ENCODE assay signal across 8 mouse cellular contexts in the genomic region with DNA sequence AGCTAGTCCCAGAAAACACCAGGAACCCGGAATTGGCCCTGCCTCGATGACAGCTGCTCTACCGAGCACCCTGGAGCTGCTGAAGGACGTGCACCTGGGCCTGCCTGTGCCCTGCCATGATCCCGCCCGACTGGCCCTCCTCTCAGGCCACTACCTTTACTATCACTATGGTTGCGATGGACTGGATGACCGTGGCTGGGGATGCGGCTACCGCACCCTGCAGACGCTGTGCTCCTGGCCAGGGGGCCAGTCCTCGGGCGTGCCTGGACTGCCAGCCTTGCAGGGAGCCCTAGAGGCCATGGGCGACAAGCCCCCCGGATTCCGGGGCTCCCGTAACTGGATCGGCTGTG. TPM values are rescaled to one million over a fixed set of nuclear protein-coding genes. Genes with fewer than 3 reads are reported as not detected.
DNase-seq lines count a peak whose midpoint lies in the region; ATAC-seq and TF ChIP-seq lines count a peak whose summit lies in the region.

No protein-coding gene starts in this region.

- peaks cover 35% of the 10 kb centered on the region for H3K36me3 ChIP-seq in heart, embryonic 11.5 days (ENCODE audit: control insufficient read depth, insufficient read depth, low read length)
- H3K36me3 ChIP-seq in ES-E14 (ENCODE audit: control insufficient read depth, insufficient read depth, low read length, poor library complexity, severe bottlenecking), result peaks cover 51% of the 10 kb centered on the region
- peaks cover 47% of the 10 kb centered on the region for H3K36me3 ChIP-seq in heart, postnatal 0 days (replicated peaks; ENCODE audit: control insufficient read depth, insufficient read depth, low read length)
- peaks cover 44% of the 10 kb centered on the region for H3K36me3 ChIP-seq in macrophage (ENCODE audit: inconsistent target)

- DNase-seq in heart, adult 9 months (ENCODE audit: low spot score in 2 of 2), result no peak
- no peak for DNase-seq in ES-E14 (ENCODE audit: low read depth, low spot score)
- DNase-seq in heart, postnatal 0 days (ENCODE audit: low spot score), result no peak
- DNase-seq in urinary bladder, postnatal 4 days (ENCODE audit: low spot score in 2 of 2), result no peak
- no peak for DNase-seq in layer of hippocampus, postnatal 14 days (ENCODE audit: low spot score in 2 of 2)
- DNase-seq in left cerebral cortex, postnatal 36 days (ENCODE audit: low spot score in 2 of 2), result no peak

- peak overlapping the region; percentile 96 for H3K4me2 ChIP-seq in heart, embryonic 11.5 days
- peak overlapping the region; percentile 96 for H3K4me2 ChIP-seq in heart, postnatal 0 days (ENCODE audit: low read depth, low read length)

- peak overlapping the region; percentile 79 for H3K9ac ChIP-seq in heart, embryonic 11.5 days (ENCODE audit: low read depth, low read length)
- H3K9ac ChIP-seq in ES-E14 (ENCODE audit: insufficient read depth, low read depth, low read length, poor library complexity, severe bottlenecking), result peak overlapping the region; percentile 91
- peak overlapping the region; percentile 54 for H3K9ac ChIP-seq in heart, postnatal 0 days (replicated peaks; ENCODE audit: low read depth, low read length)

- in situ Hi-C loops in ES-E14 (cut with MboI; ENCODE audit: low sequenced_read_pairs in 2 of 2, unreplicated experiment in 2 of 2), result no loop called here

- peak; percentile 35; the same call in 1 of the 2 replicates for ATAC-seq in heart, embryonic 11.5 days (replicated peaks; ENCODE audit: insufficient number of reproducible peaks, low FRiP score, low TSS enrichment)
- ATAC-seq in heart, postnatal 0 days (ENCODE audit: insufficient read depth, low read depth), result peak; percentile 40

- no peak for TF ChIP-seq CTCF in heart, postnatal 0 days (IDR thresholded peaks at IDR 0.05; ENCODE audit: low read depth)

- peaks cover 11% of the 10 kb centered on the region for H3K4me1 ChIP-seq in heart, embryonic 11.5 days (ENCODE audit: control insufficient read depth, insufficient read depth, low read length)
- peaks cover 0 to 9% of the 10 kb centered on the region in 2 experiments; a peak in 1 of 4 replicates for H3K4me1 ChIP-seq in ES-E14 (ENCODE audit: control insufficient read depth in 2 of 2, insufficient read depth in 2 of 2, low read length in 2 of 2, poor library complexity in 1 of 2)
- H3K4me1 ChIP-seq in heart, postnatal 0 days (ENCODE audit: control insufficient read depth, insufficient read depth), result peaks cover 18% of the 10 kb centered on the region

- peak overlapping the region; percentile 51 for H3K4me3 ChIP-seq in heart, embryonic 11.5 days (ENCODE audit: low read depth, low read length)
- H3K4me3 ChIP-seq in ES-E14 (ENCODE audit: insufficient read depth in 1 of 2, low read depth in 1 of 2, low read length in 2 of 2, poor library complexity in 1 of 2, severe bottlenecking in 1 of 2), result peak overlapping the region; percentile 70 to 86
- peak overlapping the region; percentile 61 for H3K4me3 ChIP-seq in heart, postnatal 0 days (ENCODE audit: low read depth, low read length)
- peak overlapping the region; percentile 58 for H3K4me3 ChIP-seq in macrophage (ENCODE audit: inconsistent target)

- peaks cover 23% of the 10 kb centered on the region for H3K27me3 ChIP-seq in heart, embryonic 11.5 days (ENCODE audit: control insufficient read depth, insufficient read depth, low read length)
- H3K27me3 ChIP-seq in heart, postnatal 0 days (ENCODE audit: control insufficient read depth, insufficient read depth, low read length), result peaks cover 18% of the 10 kb centered on the region

- H3K9me3 ChIP-seq in heart, embryonic 11.5 days (replicated peaks; ENCODE audit: control insufficient read depth, low read length), result no peaks in the 10 kb centered on the region
- no peaks in the 10 kb centered on the region for H3K9me3 ChIP-seq in ES-E14 (ENCODE audit: control insufficient read depth, insufficient read depth, low read depth, low read length)
- no peaks in the 10 kb centered on the region for H3K9me3 ChIP-seq in heart, postnatal 0 days (replicated peaks; ENCODE audit: control insufficient read depth, low read length)

- WGBS in heart, embryonic 11.5 days (ENCODE audit: insufficient replicate concordance), result 8% methylated on average over 18 of the region's 18 CpGs
- WGBS in heart, postnatal 0 days, result 12% methylated on average over 18 of the region's 18 CpGs
- WGBS in macrophage (ENCODE audit: missing documents), result 19% methylated on average over 18 of the region's 18 CpGs

- no peak for TF ChIP-seq EP300 in heart, postnatal 0 days (IDR thresholded peaks at IDR 0.05; ENCODE audit: low read depth)

- H3K79me2 ChIP-seq in macrophage (ENCODE audit: inconsistent target), result no peaks in the 10 kb centered on the region

- intact Hi-C loops in left cerebral cortex, postnatal 36 days (cut with DNase I), result loop anchor here (5.0 kb wide), 1 partner anchor 262 kb away; no protein-coding TSS in a partner anchor

- H3K27ac ChIP-seq in heart, embryonic 11.5 days (ENCODE audit: low read depth, low read length), result peak overlapping the region; percentile 89
- H3K27ac ChIP-seq in ES-E14 (ENCODE audit: insufficient read depth, low read depth, low read length, poor library complexity, severe bottlenecking) (peak overlapping the region; percentile 78), macrophage (peak overlapping the region; percentile 29; the same call in 1 of the 2 replicates)
- H3K27ac ChIP-seq in heart, postnatal 0 days (ENCODE audit: low read depth), result peak overlapping the region; percentile 92

RNA-seq across cellular contexts. Expression of a gene that starts 0.3 kb away (rescaled TPM):
- 9.1 and 10.3 TPM in 2 replicates for polyA plus RNA-seq in heart, embryonic 11.5 days (2014; fragmentation: Nextera tagmentation; extraction: Ambion mirVana)
- total RNA-seq in ES-E14 (2012; rRNA removed), result 3.6 and 6.3 TPM in 2 replicates
- 4.1 and 5.6 TPM in 2 replicates for total RNA-seq in heart, postnatal 0 days (2014; rRNA removed; ENCODE audit: low replicate concordance)
- 11.5 and 11.9 TPM in 2 replicates for polyA plus RNA-seq in heart, postnatal 0 days (2015; fragmentation: Nextera tagmentation; extraction: Ambion mirVana)
- total RNA-seq in macrophage (2018; cell fraction: chromatin; rRNA removed), result 1 to 10 TPM in 8 of 26 experiments, under 1 TPM in 7, not detected in 11; 0.49 to 2.3 (median 1.0) TPM
- 1 to 10 TPM in 23 of 26 experiments, under 1 TPM in 3; 0.86 to 3.2 (median 1.8) TPM for total RNA-seq in macrophage (2018; cell fraction: cytosol; rRNA removed)
- 1 to 10 TPM in 16 of 26 experiments, under 1 TPM in 6, not detected in 4; 0.71 to 6.3 (median 1.3) TPM for total RNA-seq in macrophage (2018; cell fraction: nucleus; rRNA removed)
- 1.2 to 3.2 TPM (median 1.6 TPM) in 3 replicates for polyA plus RNA-seq in macrophage (2018)
- total RNA-seq in layer of hippocampus, postnatal 14 days (2021), result 10 to 100 TPM; 18.0 to 19.9 TPM
- 10 to 100 TPM; 11.4 to 15.0 TPM for total RNA-seq in left cerebral cortex, postnatal 36 days (2021)

RNA-seq across cellular contexts. Expression of a gene that starts 7.4 kb away (rescaled TPM):
- 20.3 and 22.2 TPM in 2 replicates for polyA plus RNA-seq in heart, embryonic 11.5 days (2014; fragmentation: Nextera tagmentation; extraction: Ambion mirVana)
- total RNA-seq in ES-E14 (2012; rRNA removed), result 0.31 TPM in 1 of 2 replicates, not detected in the other
- 5.3 and 5.9 TPM in 2 replicates for total RNA-seq in heart, postnatal 0 days (2014; rRNA removed; ENCODE audit: low replicate concordance)
- 2.3 and 2.8 TPM in 2 replicates for polyA plus RNA-seq in heart, postnatal 0 days (2015; fragmentation: Nextera tagmentation; extraction: Ambion mirVana)
- 1 to 10 TPM in 2 of 26 experiments, under 1 TPM in 11, not detected in 13; 0.18 to 1.8 (median 0.53) TPM for total RNA-seq in macrophage (2018; cell fraction: chromatin; rRNA removed)
- under 1 TPM in 7 of 26 experiments, not detected in 19; 0.03 to 0.09 (median 0.07) TPM for total RNA-seq in macrophage (2018; cell fraction: cytosol; rRNA removed)
- total RNA-seq in macrophage (2018; cell fraction: nucleus; rRNA removed), result 1 to 10 TPM in 3 of 26 experiments, under 1 TPM in 9, not detected in 14; 0.15 to 2.4 (median 0.49) TPM
- polyA plus RNA-seq in macrophage (2018), result 0.11 to 0.14 TPM in 2 of 3 replicates, not detected in the other
- total RNA-seq in layer of hippocampus, postnatal 14 days (2021), result 100 to 1,000 TPM in 1 of 2 experiments, 10 to 100 TPM in 1; 85.6 to 100 TPM
- total RNA-seq in left cerebral cortex, postnatal 36 days (2021), result 10 to 100 TPM; 60.1 to 64.5 TPM

RNA-seq across cellular contexts. Expression of a gene that starts 12.8 kb away (rescaled TPM):
- polyA plus RNA-seq in heart, embryonic 11.5 days (2014; fragmentation: Nextera tagmentation; extraction: Ambion mirVana), result 92.0 and 96.9 TPM in 2 replicates
- total RNA-seq in ES-E14 (2012; rRNA removed), result 350 and 528 TPM in 2 replicates
- 77.2 and 139 TPM in 2 replicates for total RNA-seq in heart, postnatal 0 days (2014; rRNA removed; ENCODE audit: low replicate concordance)
- 34.9 and 38.0 TPM in 2 replicates for polyA plus RNA-seq in heart, postnatal 0 days (2015; fragmentation: Nextera tagmentation; extraction: Ambion mirVana)
- 100 to 1,000 TPM; 261 to 678 (median 517) TPM for total RNA-seq in macrophage (2018; cell fraction: chromatin; rRNA removed)
- 10 to 100 TPM; 30.5 to 72.8 (median 48.5) TPM for total RNA-seq in macrophage (2018; cell fraction: cytosol; rRNA removed)
- total RNA-seq in macrophage (2018; cell fraction: nucleus; rRNA removed), result 100 to 1,000 TPM; 128 to 373 (median 223) TPM
- 79.3 to 119 TPM (median 83.4 TPM) in 3 replicates for polyA plus RNA-seq in macrophage (2018)
- 100 to 1,000 TPM; 189 to 217 TPM for total RNA-seq in layer of hippocampus, postnatal 14 days (2021)
- 100 to 1,000 TPM; 132 to 230 TPM for total RNA-seq in left cerebral cortex, postnatal 36 days (2021)

RNA-seq across cellular contexts. Expression of a gene that starts 19.5 kb away (rescaled TPM):
- 36.7 and 41.1 TPM in 2 replicates for polyA plus RNA-seq in heart, embryonic 11.5 days (2014; fragmentation: Nextera tagmentation; extraction: Ambion mirVana)
- 22.7 and 24.2 TPM in 2 replicates for total RNA-seq in ES-E14 (2012; rRNA removed)
- 44.8 and 46.8 TPM in 2 replicates for total RNA-seq in heart, postnatal 0 days (2014; rRNA removed; ENCODE audit: low replicate concordance)
- 22.9 and 28.6 TPM in 2 replicates for polyA plus RNA-seq in heart, postnatal 0 days (2015; fragmentation: Nextera tagmentation; extraction: Ambion mirVana)
- 10 to 100 TPM in 15 of 26 experiments, 1 to 10 TPM in 11; 1.6 to 24.0 (median 10.6) TPM for total RNA-seq in macrophage (2018; cell fraction: chromatin; rRNA removed)
- total RNA-seq in macrophage (2018; cell fraction: cytosol; rRNA removed), result 1 to 10 TPM in 5 of 26 experiments, under 1 TPM in 21; 0.23 to 1.5 (median 0.69) TPM
- total RNA-seq in macrophage (2018; cell fraction: nucleus; rRNA removed), result 10 to 100 TPM in 6 of 26 experiments, 1 to 10 TPM in 20; 1.4 to 13.1 (median 6.2) TPM
- polyA plus RNA-seq in macrophage (2018), result 1.0 to 2.2 TPM (median 1.2 TPM) in 3 replicates
- 1 to 10 TPM; 4.6 to 6.0 TPM for total RNA-seq in layer of hippocampus, postnatal 14 days (2021)
- 1 to 10 TPM; 3.5 to 5.1 TPM for total RNA-seq in left cerebral cortex, postnatal 36 days (2021)

RNA-seq across cellular contexts. Expression of a gene that starts 38.7 kb away (rescaled TPM):
- 5.1 and 5.6 TPM in 2 replicates for polyA plus RNA-seq in heart, embryonic 11.5 days (2014; fragmentation: Nextera tagmentation; extraction: Ambion mirVana)
- 20.9 and 34.9 TPM in 2 replicates for total RNA-seq in ES-E14 (2012; rRNA removed)
- 7.3 and 14.8 TPM in 2 replicates for total RNA-seq in heart, postnatal 0 days (2014; rRNA removed; ENCODE audit: low replicate concordance)
- polyA plus RNA-seq in heart, postnatal 0 days (2015; fragmentation: Nextera tagmentation; extraction: Ambion mirVana), result 4.0 and 4.5 TPM in 2 replicates
- 100 to 1,000 TPM in 6 of 26 experiments, 10 to 100 TPM in 20; 11.3 to 167 (median 61.2) TPM for total RNA-seq in macrophage (2018; cell fraction: chromatin; rRNA removed)
- total RNA-seq in macrophage (2018; cell fraction: cytosol; rRNA removed), result 10 to 100 TPM in 25 of 26 experiments, 1 to 10 TPM in 1; 9.3 to 53.3 (median 22.2) TPM
- 100 to 1,000 TPM in 2 of 26 experiments, 10 to 100 TPM in 24; 16.9 to 121 (median 64.3) TPM for total RNA-seq in macrophage (2018; cell fraction: nucleus; rRNA removed)
- 6.9 to 28.0 TPM (median 11.2 TPM) in 3 replicates for polyA plus RNA-seq in macrophage (2018)
- total RNA-seq in layer of hippocampus, postnatal 14 days (2021), result 10 to 100 TPM; 29.7 to 35.5 TPM
- total RNA-seq in left cerebral cortex, postnatal 36 days (2021), result 10 to 100 TPM; 21.1 to 25.2 TPM

Comparison
In these comparisons a context has a peak if more than half of its experiments do, and no peak if none do; other contexts are left out.
1. H3K27ac ChIP-seq: peak in every context shown above with its lines; median percentile 92 in heart, postnatal 0 days; 89 in heart, embryonic 11.5 days; 78 in ES-E14; 29 in macrophage.